Mouse (Mus musculus): ENCODE results near the gene Mslnl. TPM values are rescaled to one million over a fixed set of nuclear protein-coding genes. Genes with fewer than 3 reads are reported as not detected.

Gene Mslnl
- polyA plus RNA-seq, 1 experiment from 2014 or later = not detected

DNA sequence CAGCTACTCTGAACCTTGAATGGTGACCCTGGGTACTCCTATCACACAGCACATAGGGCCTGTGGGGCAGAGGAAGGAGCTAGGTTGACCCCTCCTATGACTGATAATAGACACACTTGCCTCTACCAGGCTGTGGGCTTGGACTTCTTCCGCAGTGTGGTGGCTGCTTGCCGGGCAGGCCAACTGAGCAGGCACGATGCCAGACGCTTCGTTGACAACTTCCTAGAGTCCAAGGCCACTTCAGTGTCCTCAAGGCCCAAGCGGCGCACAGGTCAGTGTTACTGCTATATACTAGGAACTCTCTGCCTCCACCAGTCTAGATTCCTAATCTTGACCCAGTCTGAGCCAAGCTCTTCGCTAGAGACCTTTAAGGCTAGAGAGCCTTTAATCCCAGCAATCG lies 8.0 kb downstream of the Mslnl start:
- Histone ChIP-seq H3K9ac (no peak overlapping the region), H3K27ac (replicated peaks) (no peak overlapping the region), H3K4me1 (replicated peaks) (no peaks in the 10 kb centered on the region), H3K27me3 (peaks cover 3% of the 10 kb centered on the region; the same call in 1 of the 2 replicates), H3K4me3 (replicated peaks) (no peak overlapping the region), H3K4me2 (no peak overlapping the region), H3K9me3 (replicated peaks) (no peaks in the 10 kb centered on the region), H3K36me3 (replicated peaks) (no peaks in the 10 kb centered on the region)
- WGBS (ENCODE audit: insufficient replicate concordance) = 77% methylated on average over 9 of the region's 9 CpGs
- no peak for ATAC-seq (ENCODE audit: insufficient read depth)

DNA sequence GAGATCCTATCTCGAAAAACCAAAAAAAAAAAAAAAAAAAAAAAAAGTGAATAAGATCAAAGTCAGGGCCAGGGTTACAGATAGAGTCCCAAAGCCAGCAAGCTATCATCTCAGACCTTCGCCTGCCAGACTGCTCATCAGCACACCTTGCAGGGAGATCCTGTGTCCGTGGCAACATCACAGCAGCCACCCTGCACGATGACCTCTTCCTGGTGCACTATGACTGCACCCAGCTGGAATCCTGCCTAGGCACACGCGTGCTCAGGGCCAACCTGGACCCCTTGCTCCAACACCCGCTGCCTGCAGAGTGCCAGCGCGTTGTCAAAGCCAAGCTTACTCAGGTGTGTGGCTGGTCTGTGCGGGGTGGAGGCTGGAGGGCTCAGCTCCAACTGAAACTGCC lies 8.5 kb downstream of the Mslnl start:
- H3K27me3 ChIP-seq = peaks cover 3% of the 10 kb centered on the region; the same call in 1 of the 2 replicates
- H3K36me3 ChIP-seq (replicated peaks) = no peaks in the 10 kb centered on the region
- H3K4me2 ChIP-seq = no peak overlapping the region
- H3K4me3 ChIP-seq (replicated peaks) = no peak overlapping the region
- WGBS (ENCODE audit: insufficient replicate concordance) = 59% methylated on average over 10 of the region's 10 CpGs
- no peak overlapping the region for H3K27ac ChIP-seq (replicated peaks)
- H3K9me3 ChIP-seq (replicated peaks) = no peaks in the 10 kb centered on the region
- H3K4me1 ChIP-seq (replicated peaks) = no peaks in the 10 kb centered on the region
- H3K9ac ChIP-seq = no peak overlapping the region
- no peak for ATAC-seq (ENCODE audit: insufficient read depth)

DNA sequence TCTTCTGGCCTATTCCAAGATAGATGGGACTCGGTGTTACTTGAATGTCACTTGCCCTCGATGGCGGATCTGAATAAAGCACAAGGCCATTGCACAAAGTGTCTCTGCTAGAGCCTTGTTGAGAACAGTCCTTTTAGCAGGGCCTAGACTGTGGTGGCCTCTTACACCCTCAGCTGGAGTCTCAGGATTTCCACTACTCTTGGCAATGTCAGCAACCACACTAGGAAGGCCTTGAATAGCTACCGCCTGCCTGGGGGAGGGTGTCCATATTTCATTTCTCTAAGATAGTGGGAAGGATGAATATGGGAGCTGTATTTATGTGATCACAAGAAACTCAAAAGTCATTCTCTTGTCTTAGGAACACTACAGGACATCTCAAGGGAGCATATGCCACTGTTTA lies 12.4 kb downstream of the Mslnl start:
- H3K27me3 ChIP-seq = no peaks in the 10 kb centered on the region
- H3K36me3 ChIP-seq (replicated peaks) = no peaks in the 10 kb centered on the region
- ATAC-seq (ENCODE audit: insufficient read depth) = no peak
- H3K27ac ChIP-seq (replicated peaks) = no peak overlapping the region
- H3K4me3 ChIP-seq (replicated peaks) = no peak overlapping the region
- no peaks in the 10 kb centered on the region for H3K4me1 ChIP-seq (replicated peaks)
- H3K4me2 ChIP-seq = no peak overlapping the region
- no peak overlapping the region for H3K9ac ChIP-seq
- no peaks in the 10 kb centered on the region for H3K9me3 ChIP-seq (replicated peaks)
- 74% methylated on average over 4 of the region's 4 CpGs for WGBS (ENCODE audit: insufficient replicate concordance)

DNA sequence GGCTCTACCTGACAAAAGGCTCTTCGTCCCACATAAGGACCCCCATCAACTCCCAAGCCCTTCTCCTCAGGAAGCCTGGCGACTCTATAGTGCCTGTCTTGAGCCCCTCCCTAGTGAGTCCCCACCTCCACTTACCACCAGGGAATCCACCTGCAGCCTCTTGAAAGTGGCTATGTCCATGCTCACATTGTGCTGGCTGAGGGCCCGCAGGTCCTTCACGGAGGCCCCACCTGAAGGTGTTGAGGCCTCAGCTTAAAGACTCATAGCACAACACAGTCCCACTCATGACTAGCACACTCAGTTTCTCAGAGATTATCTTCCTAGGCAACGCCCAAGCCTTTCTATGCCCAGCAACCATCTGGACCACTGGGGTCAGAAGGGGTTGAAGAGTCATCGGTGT lies 13.5 kb downstream of the Mslnl start:
- H3K4me1 ChIP-seq (replicated peaks) = no peaks in the 10 kb centered on the region
- H3K4me2 ChIP-seq = no peak overlapping the region
- H3K4me3 ChIP-seq (replicated peaks) = no peak overlapping the region
- H3K9ac ChIP-seq = no peak overlapping the region
- ATAC-seq (ENCODE audit: insufficient read depth) = no peak
- H3K36me3 ChIP-seq (replicated peaks) = no peaks in the 10 kb centered on the region
- H3K27me3 ChIP-seq = no peaks in the 10 kb centered on the region
- no peaks in the 10 kb centered on the region for H3K9me3 ChIP-seq (replicated peaks)
- H3K27ac ChIP-seq (replicated peaks) = no peak overlapping the region
- 65% methylated on average over 6 of the region's 6 CpGs for WGBS (ENCODE audit: insufficient replicate concordance)

DNA sequence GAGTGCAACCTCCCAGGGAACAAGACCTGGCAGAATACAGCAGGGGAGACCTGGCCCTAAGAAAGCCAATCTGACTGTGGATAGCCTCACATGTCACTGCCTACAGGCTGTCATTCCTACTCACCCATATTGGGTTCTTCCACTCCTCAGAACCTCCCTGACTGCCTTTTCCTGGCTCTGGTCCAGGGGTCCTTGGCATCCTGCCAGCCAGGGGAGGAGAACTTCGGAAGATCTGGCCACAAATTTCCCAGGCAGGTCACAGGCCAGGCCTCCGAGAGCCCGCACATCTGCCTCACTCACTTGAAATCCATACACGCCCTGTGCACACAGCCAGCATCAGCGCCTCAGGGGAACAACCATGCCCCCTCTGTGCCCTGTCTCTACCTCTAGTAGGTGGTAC lies 15.6 kb downstream of the Mslnl start:
- Histone ChIP-seq H3K27me3 (no peaks in the 10 kb centered on the region), H3K4me2 (no peak overlapping the region), H3K4me1 (replicated peaks) (no peaks in the 10 kb centered on the region), H3K27ac (replicated peaks) (no peak overlapping the region), H3K9ac (no peak overlapping the region), H3K9me3 (replicated peaks) (no peaks in the 10 kb centered on the region), H3K4me3 (replicated peaks) (no peak overlapping the region), H3K36me3 (replicated peaks) (no peaks in the 10 kb centered on the region)
- WGBS (ENCODE audit: insufficient replicate concordance) = 54% methylated on average over 5 of the region's 5 CpGs
- no peak for ATAC-seq (ENCODE audit: insufficient read depth)

DNA sequence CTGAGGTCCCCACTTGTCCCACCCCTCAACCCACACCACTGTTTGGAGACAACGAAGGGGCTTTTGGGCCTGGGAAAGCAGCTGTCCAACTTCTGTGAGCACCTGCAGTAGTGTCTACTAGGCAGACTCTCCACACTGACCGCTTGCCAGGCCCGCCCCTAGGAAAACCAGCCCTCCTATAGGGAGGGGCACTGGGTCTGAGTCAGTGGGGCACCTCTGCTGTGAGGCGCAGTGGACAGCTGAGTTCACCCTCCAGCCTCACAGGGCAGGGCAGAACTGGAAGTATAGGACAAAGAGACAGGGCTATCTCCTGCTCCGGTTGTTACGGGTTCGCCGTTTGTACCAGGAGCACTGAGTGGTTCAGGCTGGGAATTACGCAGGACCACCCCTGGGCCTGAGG lies 18.4 kb downstream of the Mslnl start, which contains the start of gene Msln:
Msln (minus strand) TSS at position 138 of the 400 bp plus-strand sequence.
- H3K27me3 ChIP-seq = peaks cover 11% of the 10 kb centered on the region
- no peaks in the 10 kb centered on the region for H3K9me3 ChIP-seq (replicated peaks)
- no peak within 1 kb of the TSS for H3K4me2 ChIP-seq
- H3K4me1 ChIP-seq (replicated peaks) = no peaks in the 10 kb centered on the region
- H3K9ac ChIP-seq = no peak within 1 kb of the TSS
- ATAC-seq (ENCODE audit: insufficient read depth) = no peak
- no peak within 1 kb of the TSS for H3K27ac ChIP-seq (replicated peaks)
- no peaks in the 10 kb centered on the region for H3K36me3 ChIP-seq (replicated peaks)
- 74% methylated on average over 9 of the region's 9 CpGs for WGBS (ENCODE audit: insufficient replicate concordance)
- no peak within 1 kb of the TSS for H3K4me3 ChIP-seq (replicated peaks)

DNA sequence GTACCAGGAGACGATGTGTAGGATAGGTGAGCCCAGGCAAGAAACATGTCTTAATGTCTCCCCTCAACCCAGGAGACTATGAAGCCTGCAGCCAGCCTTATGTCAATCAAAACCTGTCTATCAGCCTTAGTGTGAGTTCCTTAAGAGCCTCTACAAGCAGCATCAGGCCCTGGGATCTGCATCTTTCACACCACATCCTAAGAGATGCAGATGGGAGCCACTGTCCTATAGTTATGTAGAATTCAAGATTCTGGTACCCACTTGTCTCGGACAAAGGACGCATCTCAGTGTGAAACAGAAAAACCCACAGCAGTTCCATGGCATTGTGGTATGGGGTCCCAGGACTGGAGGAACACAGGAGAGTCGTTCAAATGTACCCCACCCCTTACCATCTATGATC lies 19.2 kb downstream of the Mslnl start:
- no peaks in the 10 kb centered on the region for H3K4me1 ChIP-seq (replicated peaks)
- WGBS (ENCODE audit: insufficient replicate concordance) = 59% methylated on average over 4 of the region's 4 CpGs
- no peaks in the 10 kb centered on the region for H3K36me3 ChIP-seq (replicated peaks)
- no peak overlapping the region for H3K9ac ChIP-seq
- H3K27ac ChIP-seq (replicated peaks) = no peak overlapping the region
- H3K27me3 ChIP-seq = peaks cover 13% of the 10 kb centered on the region
- no peak for ATAC-seq (ENCODE audit: insufficient read depth)
- no peaks in the 10 kb centered on the region for H3K9me3 ChIP-seq (replicated peaks)
- H3K4me2 ChIP-seq = no peak overlapping the region
- H3K4me3 ChIP-seq (replicated peaks) = no peak overlapping the region

DNA sequence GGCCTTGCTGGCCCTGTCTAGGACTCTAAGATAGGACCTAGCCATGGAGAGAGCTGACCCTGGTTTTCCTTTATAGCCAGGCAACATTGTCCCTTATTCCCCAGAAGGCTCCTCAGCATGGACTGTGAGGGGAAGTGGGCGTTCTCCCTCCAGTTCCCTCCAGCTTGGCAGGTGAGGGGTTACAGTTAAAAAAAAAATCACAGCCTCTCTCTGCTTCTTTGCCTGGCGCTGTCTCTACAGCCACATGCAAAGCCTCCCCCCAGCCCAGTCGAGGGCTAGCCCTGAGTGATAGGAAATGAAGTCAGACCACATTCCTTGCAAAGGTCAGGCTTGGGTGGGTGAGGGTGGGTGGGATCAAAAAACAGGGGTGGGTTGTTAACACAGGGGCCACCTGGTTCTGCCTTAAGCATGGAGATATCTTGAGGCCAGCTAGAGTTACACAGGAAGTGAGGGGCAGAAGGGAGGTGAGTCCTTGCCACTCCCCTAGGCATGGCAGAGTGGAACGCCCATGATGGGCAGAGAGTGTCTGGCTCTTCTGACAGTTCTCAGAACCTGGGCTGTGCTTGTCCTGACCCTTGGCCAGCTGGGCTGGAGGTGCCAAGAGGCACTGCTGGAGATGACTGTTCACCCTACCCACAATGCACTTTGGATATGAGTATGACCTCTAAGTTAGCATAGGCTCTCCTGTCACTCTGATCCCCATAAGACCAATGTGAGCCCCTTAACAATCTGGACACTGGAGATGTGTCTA lies 20.0 kb downstream of the Mslnl start:
- Histone ChIP-seq H3K9ac (no peak overlapping the region), H3K27ac (replicated peaks) (no peak overlapping the region), H3K36me3 (replicated peaks) (no peaks in the 10 kb centered on the region), H3K9me3 (replicated peaks) (no peaks in the 10 kb centered on the region), H3K4me2 (no peak overlapping the region), H3K4me3 (replicated peaks) (no peak overlapping the region), H3K27me3 (peaks cover 14% of the 10 kb centered on the region), H3K4me1 (replicated peaks) (no peaks in the 10 kb centered on the region)
- whole genome bisulfite sequencing (ENCODE audit: insufficient replicate concordance) = 33% methylated on average over 4 of the region's 4 CpGs
- ATAC-seq (ENCODE audit: insufficient read depth) = no peak

DNA sequence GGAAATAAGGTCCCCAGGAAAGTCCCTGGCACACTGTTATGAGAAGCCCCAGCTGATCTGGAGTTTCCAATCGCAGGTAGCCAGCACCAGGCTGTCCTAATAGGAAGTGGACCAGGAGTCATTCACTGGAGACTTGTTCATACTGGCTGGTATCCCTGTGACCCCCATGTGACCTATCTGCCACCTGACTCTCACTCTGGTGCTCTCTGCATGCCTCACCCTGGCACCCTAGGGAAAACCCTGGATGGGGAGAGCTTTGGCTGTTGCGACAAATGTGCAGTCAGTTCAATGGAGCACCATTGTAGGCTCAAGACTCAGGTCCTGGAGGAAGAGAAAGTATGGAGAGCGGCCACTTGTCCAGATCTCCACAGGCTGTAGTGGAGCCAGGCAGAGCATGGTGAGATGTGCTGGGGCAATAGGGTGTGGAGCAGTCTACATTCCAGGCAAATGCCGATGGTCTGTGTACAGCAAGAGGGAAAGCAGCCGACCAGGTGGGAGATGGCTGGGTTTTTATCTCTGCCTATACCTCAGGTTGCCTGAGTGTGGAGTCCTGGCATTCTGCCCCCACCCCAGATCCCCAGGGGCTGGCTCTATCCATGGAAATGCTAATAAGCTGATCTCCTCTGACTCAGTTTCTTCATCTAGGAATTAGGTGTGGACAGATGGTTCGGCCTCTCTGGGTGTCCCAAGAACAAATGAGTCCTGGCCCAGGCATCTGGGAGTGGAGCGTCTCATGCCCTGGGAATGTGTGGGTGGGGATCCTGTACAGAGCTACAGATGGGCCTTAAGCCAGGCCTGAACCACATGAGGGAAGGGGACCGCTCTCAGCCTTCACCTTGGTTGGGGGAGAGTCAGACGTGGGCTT lies 20.8 kb downstream of the Mslnl start:
- WGBS (ENCODE audit: insufficient replicate concordance) = 60% methylated on average over 9 of the region's 9 CpGs
- Histone ChIP-seq H3K27me3 (peaks cover 14% of the 10 kb centered on the region), H3K36me3 (replicated peaks) (no peaks in the 10 kb centered on the region), H3K4me2 (no peak overlapping the region), H3K4me1 (replicated peaks) (no peaks in the 10 kb centered on the region), H3K9me3 (replicated peaks) (no peaks in the 10 kb centered on the region), H3K4me3 (replicated peaks) (no peak overlapping the region), H3K9ac (no peak overlapping the region), H3K27ac (replicated peaks) (no peak overlapping the region)
- no peak for ATAC-seq (ENCODE audit: insufficient read depth)

DNA sequence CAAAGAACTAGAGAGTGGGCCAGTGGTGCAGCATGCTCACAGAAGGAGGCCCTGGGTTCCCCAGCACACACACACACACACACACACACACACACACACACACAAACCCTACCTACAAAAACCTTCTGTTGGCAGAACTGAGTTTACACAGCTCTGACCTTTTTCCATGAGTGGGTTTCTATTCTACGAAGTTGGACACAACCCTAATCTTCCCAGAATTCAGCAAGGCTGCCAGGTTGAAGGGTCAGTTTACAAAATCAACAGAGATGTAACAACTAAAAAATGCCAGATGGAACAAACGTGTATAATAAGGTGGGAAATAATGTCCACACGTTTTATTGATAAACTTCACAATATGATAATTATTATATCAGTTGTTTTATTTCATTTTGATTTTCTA lies 21.8 kb downstream of the Mslnl start:
- Histone ChIP-seq H3K4me3 (replicated peaks) (no peak overlapping the region), H3K36me3 (replicated peaks) (no peaks in the 10 kb centered on the region), H3K9me3 (replicated peaks) (no peaks in the 10 kb centered on the region), H3K4me1 (replicated peaks) (no peaks in the 10 kb centered on the region), H3K27me3 (peaks cover 14% of the 10 kb centered on the region), H3K27ac (replicated peaks) (no peak overlapping the region), H3K9ac (no peak overlapping the region), H3K4me2 (no peak overlapping the region)
- ATAC-seq (ENCODE audit: insufficient read depth) = no peak
- 35% methylated on average over 3 of the region's 3 CpGs for WGBS (ENCODE audit: insufficient replicate concordance)

DNA sequence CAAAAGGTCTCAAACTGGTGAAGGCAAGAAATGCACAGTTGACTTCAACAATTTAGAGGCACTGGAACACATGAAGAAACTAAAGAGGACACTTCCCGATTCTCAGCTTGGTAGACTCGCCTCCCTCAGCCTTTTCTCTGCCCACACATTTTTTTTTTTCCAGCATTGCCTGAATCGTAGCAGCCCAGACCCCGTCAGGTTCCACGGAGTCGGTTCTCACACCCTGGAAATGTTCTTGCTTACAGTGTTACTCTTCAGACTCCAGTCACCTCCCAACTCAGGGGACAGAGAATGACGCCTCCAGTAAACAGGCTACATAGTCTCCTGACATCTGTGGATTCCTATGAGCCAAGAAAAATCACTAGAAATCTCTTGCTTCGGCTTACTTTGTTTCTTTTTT lies 24.3 kb downstream of the Mslnl start:
- no peaks in the 10 kb centered on the region for H3K9me3 ChIP-seq (replicated peaks)
- WGBS (ENCODE audit: insufficient replicate concordance) = 54% methylated on average over 8 of the region's 8 CpGs
- ATAC-seq (ENCODE audit: insufficient read depth) = no peak
- no peak overlapping the region for H3K27ac ChIP-seq (replicated peaks)
- no peak overlapping the region for H3K4me2 ChIP-seq
- H3K4me3 ChIP-seq (replicated peaks) = no peak overlapping the region
- H3K9ac ChIP-seq = no peak overlapping the region
- H3K27me3 ChIP-seq = peaks cover 14% of the 10 kb centered on the region
- H3K36me3 ChIP-seq (replicated peaks) = no peaks in the 10 kb centered on the region
- no peaks in the 10 kb centered on the region for H3K4me1 ChIP-seq (replicated peaks)

All from liver, embryonic 15.5 days (tissue).